Mouse (Mus musculus) lung, postnatal 0 days (tissue): ENCODE data around the gene Hdac11.

ENCODE experiments used
- CTCF ChIP-seq: IDR thresholded peaks from 2 replicates; pipeline ENCODE4 v1.5.1; 2016; ENCODE audit warnings: antibody characterized with exemption, mild to moderate bottlenecking
- EP300 ChIP-seq: IDR thresholded peaks from 2 replicates; pipeline ENCODE4 v1.6.1; 2016; ENCODE audit warnings: antibody characterized with exemption, mild to moderate bottlenecking, control low read depth

- TF ChIP-seq EP300 (no peak), CTCF (no peak)
Observed at GRCm38 (mm10) chr6:91109489-91109888, 47.0 kb upstream of the Hdac11 start.
